Mouse (Mus musculus) stomach, embryonic 14.5 days (tissue): Measurements from ENCODE around the gene Apom. TPM values are rescaled to one million over a fixed set of nuclear protein-coding genes. Genes with fewer than 3 reads are reported as not detected.

Experiments
- ATAC-seq: fragments of 200-750 bp; cut with Nextera tagmentation; 2 replicates; pipeline ENCODE4 v1.8.0; 2017; ENCODE audit warnings: low read depth, moderate TSS enrichment; ENCODE audit not compliant: insufficient number of reproducible peaks, insufficient read depth, low FRiP score
- H3K27ac ChIP-seq: fragments of 300-500 bp; sonication (generic); 2 replicates; pipeline ENCODE4 v1.5.1; 2014; ENCODE audit warnings: mild to moderate bottlenecking, low read length, moderate library complexity, mixed read lengths
- H3K27me3 ChIP-seq: fragments of 300-500 bp; sonication (generic); 2 replicates; pipeline ENCODE4 v1.6.1; 2014; ENCODE audit warnings: low read length, control low read depth, mixed read lengths; ENCODE audit not compliant: control insufficient read depth, insufficient read depth
- H3K36me3 ChIP-seq: fragments of 300-500 bp; sonication (generic); 2 replicates; pipeline ENCODE4 v1.6.1; 2014; ENCODE audit warnings: mild to moderate bottlenecking, control low read depth, low read length, moderate library complexity, mixed read lengths; ENCODE audit not compliant: control insufficient read depth, insufficient read depth
- H3K4me1 ChIP-seq: fragments of 300-500 bp; sonication (generic); 2 replicates; pipeline ENCODE4 v1.6.1; 2014; ENCODE audit warnings: low read length, control low read depth, mixed read lengths; ENCODE audit not compliant: control insufficient read depth, insufficient read depth
- H3K4me2 ChIP-seq: fragments of 300-500 bp; sonication (generic); replicated peaks from 2 replicates; pipeline ENCODE4 v1.6.1; 2014; ENCODE audit warnings: low read depth, low read length, control low read depth
- H3K4me3 ChIP-seq: fragments of 300-500 bp; sonication (generic); 2 replicates; pipeline ENCODE4 v1.5.1; 2014; ENCODE audit warnings: low read depth, low read length, control low read depth
- H3K9ac ChIP-seq: fragments of 300-500 bp; sonication (generic); replicated peaks from 2 replicates; pipeline ENCODE4 v1.6.1; 2014; ENCODE audit warnings: low read depth, mild to moderate bottlenecking, control low read depth, low read length, moderate library complexity, mixed read lengths
- H3K9me3 ChIP-seq: fragments of 300-500 bp; sonication (generic); 2 replicates; pipeline ENCODE4 v1.6.1; 2016; ENCODE audit warnings: low read depth, low read length, control low read depth; ENCODE audit not compliant: control insufficient read depth
- WGBS: fragments of 180-500 bp; shearing (Covaris S2); extraction: QIAGEN DNeasy Blood & Tissue Kit; methylation state at CpG from one replicate; pipeline ENCODE4 v1.1.7; 2014; 5-methylcytosine and 5-hydroxymethylcytosine counted together
- polyA plus RNA-seq: library from polyadenylated mRNA; unstranded; fragments of >200 nt; fragmentation: Nextera tagmentation; extraction: Ambion mirVana; gene quantifications from 2 replicates; pipeline ENCODE4 v1.2.1, GENCODE M21; 2014

Gene Apom
- polyA plus RNA-seq, 1 experiment from 2014 or later, result 0.75 TPM

- Histone ChIP-seq H3K4me2 (no peak overlapping the region), H3K27me3 (no peaks in the 10 kb centered on the region), H3K4me3 (no peak overlapping the region), H3K9ac (no peak overlapping the region), H3K27ac (no peak overlapping the region), H3K9me3 (no peaks in the 10 kb centered on the region), H3K4me1 (0 out of 2 replicates have a peak, but pooled peaks cover 6% of the 10 kb centered on the region), H3K36me3 (no peaks in the 10 kb centered on the region)
- no peak for ATAC-seq
- WGBS, result 14% methylated on average over 4 of the region's 4 CpGs
These were observed 36.8 kb upstream of the Apom start for GRCm38 (mm10) chr17:35168541-35169207.

GRCm38 (mm10) chr17:35167794-35168193 is 35.9 kb upstream of the Apom start:
- ATAC-seq, result no peak
- Histone ChIP-seq H3K9ac (no peak overlapping the region), H3K4me2 (no peak overlapping the region), H3K27ac (no peak overlapping the region), H3K27me3 (no peaks in the 10 kb centered on the region), H3K4me3 (no peak overlapping the region), H3K36me3 (no peaks in the 10 kb centered on the region), H3K4me1 (peaks cover 8% of the 10 kb centered on the region; the same call in 1 of the 2 replicates), H3K9me3 (no peaks in the 10 kb centered on the region)
- WGBS, result 84% methylated on average over 7 of the region's 7 CpGs

GRCm38 (mm10) chr17:35166352-35167035 is 34.6 kb upstream of the Apom start:
- H3K4me3 ChIP-seq, result 0 out of 2 replicates have a peak overlapping the region, but pooled peaks have one; percentile 99

GRCm38 (mm10) chr17:35165451-35166155 is 33.8 kb upstream of the Apom start:
- no peaks in the 10 kb centered on the region for H3K27me3 ChIP-seq
- H3K9me3 ChIP-seq, result no peaks in the 10 kb centered on the region
- peak overlapping the region; percentile 99 for H3K4me3 ChIP-seq
- peak overlapping the region; percentile 56 for H3K4me2 ChIP-seq
- 0 out of 2 replicates have a peak overlapping the region, but pooled peaks have one; percentile 41 for H3K9ac ChIP-seq
- 19% methylated on average over 12 of the region's 12 CpGs for WGBS
- peaks cover 18% of the 10 kb centered on the region for H3K4me1 ChIP-seq
- peaks cover 18% of the 10 kb centered on the region for H3K36me3 ChIP-seq
- peak overlapping the region; percentile 96 for H3K27ac ChIP-seq
- no peak for ATAC-seq

More at GRCm38 (mm10) chr17:35166352-35167035, 34.6 kb upstream of the Apom start:
- H3K27me3 ChIP-seq, result no peaks in the 10 kb centered on the region
- no peaks in the 10 kb centered on the region for H3K9me3 ChIP-seq
- H3K4me1 ChIP-seq, result peaks cover 18% of the 10 kb centered on the region
- WGBS, result 65% methylated on average over 8 of the region's 8 CpGs
- H3K4me2 ChIP-seq, result peak overlapping the region; percentile 56
- no peak for ATAC-seq
- peaks cover 9% of the 10 kb centered on the region for H3K36me3 ChIP-seq
- no peak overlapping the region for H3K9ac ChIP-seq
- H3K27ac ChIP-seq, result no peak overlapping the region

GRCm38 (mm10) chr17:35164568-35165450 is 33.0 kb upstream of the Apom start, which contains the start of gene Prrc2a:
Prrc2a (minus strand) TSS chr17:35164897.
- Histone ChIP-seq H3K27ac (peak within 1 kb of the TSS; percentile 96), H3K9me3 (no peaks in the 10 kb centered on the region), H3K4me3 (peak within 1 kb of the TSS; percentile 99), H3K4me2 (peak within 1 kb of the TSS; percentile 59), H3K9ac (peak within 1 kb of the TSS; percentile 100), H3K27me3 (no peaks in the 10 kb centered on the region), H3K36me3 (peaks cover 26% of the 10 kb centered on the region), H3K4me1 (peaks cover 18% of the 10 kb centered on the region)
- peak; percentile 97 for ATAC-seq
- under 1% methylated on average over 66 of the region's 89 CpGs for WGBS

- Histone ChIP-seq H3K27ac (peak overlapping the region; percentile 95), H3K27me3 (no peaks in the 10 kb centered on the region), H3K36me3 (peaks cover 32% of the 10 kb centered on the region), H3K9me3 (no peaks in the 10 kb centered on the region), H3K4me1 (peaks cover 18% of the 10 kb centered on the region), H3K4me3 (peak overlapping the region; percentile 99), H3K4me2 (peak overlapping the region; percentile 59), H3K9ac (peak overlapping the region; percentile 100)
- ATAC-seq, result no peak
- WGBS, result under 1% methylated on average over 21 of the region's 28 CpGs
These were observed 32.3 kb upstream of the Apom start for GRCm38 (mm10) chr17:35164218-35164567.

- Histone ChIP-seq H3K27ac (peak overlapping the region; percentile 95), H3K9me3 (no peaks in the 10 kb centered on the region), H3K36me3 (peaks cover 39% of the 10 kb centered on the region), H3K4me2 (peak overlapping the region; percentile 59), H3K4me3 (peak overlapping the region; percentile 99), H3K9ac (peak overlapping the region; percentile 100), H3K4me1 (peaks cover 18% of the 10 kb centered on the region), H3K27me3 (no peaks in the 10 kb centered on the region)
- ATAC-seq, result no peak
- WGBS, result 10% methylated on average over 8 of the region's 8 CpGs
These were observed 31.7 kb upstream of the Apom start for GRCm38 (mm10) chr17:35163326-35164081.
